Mouse (Mus musculus) kidney, adult 2 months (tissue): ENCODE results near the gene Trnp1. TPM values are rescaled to one million over a fixed set of nuclear protein-coding genes. Genes with fewer than 3 reads are reported as not detected.

Experiments
- DNase-seq: peaks from one replicate; pipeline ENCODE4 v3.0.0; 2021
- H3K27ac ChIP-seq: fragments of 200-500 bp; 2 replicates; pipeline ENCODE4 v1.5.1; 2012; ENCODE audit warnings: low read depth, low read length, control low read depth, inconsistent platforms; ENCODE audit not compliant: insufficient read depth
- H3K27me3 ChIP-seq: fragments of 200-500 bp; replicated peaks from 2 replicates; pipeline ENCODE4 v1.6.1; 2012; ENCODE audit warnings: mild to moderate bottlenecking, moderate library complexity, low read length, inconsistent platforms; ENCODE audit not compliant: control insufficient read depth, insufficient read depth
- H3K36me3 ChIP-seq: fragments of 200-500 bp; 2 replicates; pipeline ENCODE4 v1.6.1; 2012; ENCODE audit warnings: mild to moderate bottlenecking, moderate library complexity, low read length, inconsistent platforms; ENCODE audit not compliant: control insufficient read depth, insufficient read depth
- H3K4me1 ChIP-seq: fragments of 200-500 bp; 2 replicates; pipeline ENCODE4 v1.6.1; 2011; ENCODE audit warnings: low read length; ENCODE audit not compliant: control insufficient read depth, insufficient read depth
- H3K4me3 ChIP-seq: fragments of 200-500 bp; 2 replicates; pipeline ENCODE4 v1.5.1; 2011; ENCODE audit warnings: mild to moderate bottlenecking, low read depth, low read length, control low read depth; ENCODE audit not compliant: insufficient read depth
- CTCF ChIP-seq: fragments of 200-500 bp; conservative IDR thresholded peaks from 2 replicates; pipeline ENCODE4 v1.5.1; 2011; ENCODE audit warnings: low read depth, mild to moderate bottlenecking, control low read depth, low read length, moderate library complexity, mixed read lengths; ENCODE audit not compliant: insufficient read depth, insufficient read length
- POLR2A ChIP-seq: fragments of 200-500 bp; IDR thresholded peaks from one replicate; pipeline ENCODE4 v1.6.1; 2011; ENCODE audit warnings: low read depth, low read length, control low read depth
- WGBS: fragments of 180-500 bp; shearing (Covaris S2); methylation state at CpG from one replicate; pipeline ENCODE4 v1.1.7; 2018; 5-methylcytosine and 5-hydroxymethylcytosine counted together
- polyA plus RNA-seq: library from polyadenylated mRNA; depleted of rRNA; stranded (reverse); fragments of >200 nt; gene quantifications from 2 replicates; pipeline ENCODE4 v1.2.3, GENCODE M21; 2012

Trnp1 gene
- polyA plus RNA-seq, 1 experiment, result 0.97 TPM

- 68% methylated on average over 1 of the region's 1 CpGs for WGBS
Observed at GRCm38 (mm10) chr4:133460006-133460405, 38.3 kb downstream of the Trnp1 start.

GRCm38 (mm10) chr4:133458044-133458443 is 40.3 kb downstream of the Trnp1 start:
- 78% methylated on average over 3 of the region's 3 CpGs for WGBS
- no peaks in the 10 kb centered on the region for H3K36me3 ChIP-seq
- no peaks in the 10 kb centered on the region for H3K4me1 ChIP-seq
- no peaks in the 10 kb centered on the region for H3K27me3 ChIP-seq
- no peak for DNase-seq
- no peak overlapping the region for H3K4me3 ChIP-seq
- TF ChIP-seq POLR2A (no peak), CTCF (no peak)
- H3K27ac ChIP-seq, result no peak overlapping the region

More at GRCm38 (mm10) chr4:133460006-133460405, 38.3 kb downstream of the Trnp1 start:
- H3K36me3 ChIP-seq, result no peaks in the 10 kb centered on the region
- no peak overlapping the region for H3K27ac ChIP-seq
- H3K27me3 ChIP-seq, result no peaks in the 10 kb centered on the region
- H3K4me3 ChIP-seq, result no peak overlapping the region
- no peaks in the 10 kb centered on the region for H3K4me1 ChIP-seq
- TF ChIP-seq CTCF, result no peak
- TF ChIP-seq POLR2A, result no peak
- peak; percentile 73 for DNase-seq

- WGBS, result 80% methylated on average over 7 of the region's 7 CpGs
- Histone ChIP-seq H3K27ac (no peak overlapping the region), H3K4me3 (no peak overlapping the region), H3K27me3 (no peaks in the 10 kb centered on the region), H3K36me3 (no peaks in the 10 kb centered on the region), H3K4me1 (no peaks in the 10 kb centered on the region)
- TF ChIP-seq CTCF (no peak), POLR2A (no peak)
- no peak for DNase-seq
Observed at GRCm38 (mm10) chr4:133452433-133452832, 45.9 kb downstream of the Trnp1 start.

- H3K4me3 ChIP-seq, result no peak overlapping the region
- WGBS, result 5% methylated on average over 10 of the region's 10 CpGs
- DNase-seq, result peak; percentile 83
- no peak overlapping the region for H3K27ac ChIP-seq
- no peaks in the 10 kb centered on the region for H3K4me1 ChIP-seq
- TF ChIP-seq POLR2A (no peak), CTCF (peak; percentile 92)
- no peaks in the 10 kb centered on the region for H3K27me3 ChIP-seq
- H3K36me3 ChIP-seq, result no peaks in the 10 kb centered on the region
Observed at GRCm38 (mm10) chr4:133451536-133451935, 46.8 kb downstream of the Trnp1 start.

- Histone ChIP-seq H3K36me3 (no peaks in the 10 kb centered on the region), H3K4me3 (no peak overlapping the region), H3K27me3 (no peaks in the 10 kb centered on the region), H3K27ac (no peak overlapping the region), H3K4me1 (no peaks in the 10 kb centered on the region)
- peak; percentile 38 for DNase-seq
- peak; percentile 75 for TF ChIP-seq CTCF
- TF ChIP-seq POLR2A, result no peak
- 18% methylated on average over 13 of the region's 13 CpGs for WGBS
Observed at GRCm38 (mm10) chr4:133449726-133450125, 48.6 kb downstream of the Trnp1 start.

- DNase-seq, result no peak
- H3K4me1 ChIP-seq, result no peaks in the 10 kb centered on the region
- no peaks in the 10 kb centered on the region for H3K36me3 ChIP-seq
- H3K27ac ChIP-seq, result no peak overlapping the region
- no peaks in the 10 kb centered on the region for H3K27me3 ChIP-seq
- TF ChIP-seq CTCF, result no peak
- TF ChIP-seq POLR2A, result no peak
- 68% methylated on average over 8 of the region's 8 CpGs for WGBS
- H3K4me3 ChIP-seq, result no peak overlapping the region
Observed at GRCm38 (mm10) chr4:133448708-133449388, 49.5 kb downstream of the Trnp1 start.

- WGBS, result 87% methylated on average over 11 of the region's 11 CpGs
- no peaks in the 10 kb centered on the region for H3K4me1 ChIP-seq
- TF ChIP-seq POLR2A (no peak), CTCF (no peak)
- H3K36me3 ChIP-seq, result no peaks in the 10 kb centered on the region
- no peak overlapping the region for H3K27ac ChIP-seq
- DNase-seq, result no peak
- H3K27me3 ChIP-seq, result no peaks in the 10 kb centered on the region
- H3K4me3 ChIP-seq, result no peak overlapping the region
Observed at GRCm38 (mm10) chr4:133447967-133448366, 50.4 kb downstream of the Trnp1 start.
